In genomic region chr7:126632478-126632877, GRCm38 (mm10) we compare ENCODE assay signal across 34 mouse cellular contexts. TPM values are rescaled to one million over a fixed set of nuclear protein-coding genes. Genes with fewer than 3 reads are reported as not detected.
DNase-seq lines count a peak whose midpoint lies in the region; ATAC-seq and TF ChIP-seq lines count a peak whose summit lies in the region.
"Had no signal": no experiment of that assay in that cellular context is flagged by ENCODE, and none has a peak within 500 bp of the region (broad histone marks: within the 10 kb centered on the region; RNA-seq: fewer than 3 reads in every experiment).

No protein-coding gene starts in this region.

- no peaks in the 10 kb centered on the region for H3K36me3 ChIP-seq in liver, embryonic 11.5 days (ENCODE audit: control insufficient read depth, insufficient read depth, low read length)
- H3K36me3 ChIP-seq in liver, postnatal 0 days (replicated peaks; ENCODE audit: insufficient read depth, low read length), result no peaks in the 10 kb centered on the region
- H3K36me3 ChIP-seq: embryonic facial prominence, embryonic 12.5 days; embryonic facial prominence, embryonic 15.5 days; heart, embryonic 12.5 days; heart, embryonic 15.5 days; hindbrain, embryonic 10.5 days; hindbrain, embryonic 13.5 days had no signal

- peak; percentile 61 for ATAC-seq in liver, embryonic 11.5 days (replicated peaks; ENCODE audit: low FRiP score)
- no peak for ATAC-seq in liver, postnatal 0 days
- ATAC-seq in common myeloid progenitor, adult 5-6 weeks (replicated peaks; ENCODE audit: low read depth, poor library complexity, severe bottlenecking), result peak; percentile 63
- ATAC-seq in megakaryocyte progenitor cell, adult 5-6 weeks (replicated peaks; ENCODE audit: poor library complexity), result peak; percentile 61
- ATAC-seq: activated CD4-positive, CD25-positive, alpha-beta regulatory T cell, adult 4 months; forebrain, embryonic 14.5 days; forebrain, postnatal 0 days; hindbrain, embryonic 16.5 days had no signal

- H3K4me1 ChIP-seq in liver, embryonic 11.5 days (replicated peaks; ENCODE audit: control insufficient read depth, insufficient read depth, low read length), result peaks cover 6% of the 10 kb centered on the region; the same call in 1 of the 2 replicates
- H3K4me1 ChIP-seq in liver, postnatal 0 days (ENCODE audit: insufficient read depth), result no peaks in the 10 kb centered on the region; the same call in 1 of the 2 replicates
- H3K4me1 ChIP-seq: embryonic facial prominence, embryonic 12.5 days; heart, embryonic 15.5 days had no signal

- H3K9me3 ChIP-seq in liver, embryonic 11.5 days (ENCODE audit: control insufficient read depth, low read length), result no peaks in the 10 kb centered on the region
- no peaks in the 10 kb centered on the region for H3K9me3 ChIP-seq in liver, postnatal 0 days (ENCODE audit: low read length)
- H3K9me3 ChIP-seq: embryonic facial prominence, embryonic 12.5 days; embryonic facial prominence, embryonic 15.5 days; heart, embryonic 12.5 days; heart, embryonic 15.5 days; hindbrain, embryonic 10.5 days; hindbrain, embryonic 13.5 days had no signal

- no peak overlapping the region; the same call in 1 of the 2 replicates for H3K27ac ChIP-seq in liver, embryonic 11.5 days (ENCODE audit: low read depth, low read length)
- H3K27ac ChIP-seq in liver, postnatal 0 days (ENCODE audit: low read depth), result no peak overlapping the region
- H3K27ac ChIP-seq in left cerebral cortex, adult 2 months, result no peak overlapping the region
- H3K27ac ChIP-seq: embryonic facial prominence, embryonic 12.5 days; embryonic facial prominence, embryonic 15.5 days; gastrocnemius, adult 2 months; heart, embryonic 15.5 days; hindbrain, embryonic 10.5 days; hindbrain, embryonic 13.5 days had no signal

- no peak overlapping the region for H3K9ac ChIP-seq in liver, embryonic 11.5 days (ENCODE audit: low read depth, low read length)
- no peak overlapping the region for H3K9ac ChIP-seq in liver, postnatal 0 days (replicated peaks)
- H3K9ac ChIP-seq: embryonic facial prominence, embryonic 12.5 days; embryonic facial prominence, embryonic 15.5 days; forebrain, postnatal 0 days; heart, embryonic 12.5 days; heart, embryonic 15.5 days; hindbrain, embryonic 13.5 days had no signal

- H3K4me3 ChIP-seq in liver, embryonic 11.5 days (ENCODE audit: low read depth, low read length), result no peak overlapping the region
- H3K4me3 ChIP-seq in liver, postnatal 0 days (ENCODE audit: low read depth, low read length), result no peak overlapping the region
- no peak overlapping the region for H3K4me3 ChIP-seq in left cerebral cortex, adult 2 months
- H3K4me3 ChIP-seq: embryonic facial prominence, embryonic 12.5 days; embryonic facial prominence, embryonic 15.5 days; gastrocnemius, adult 2 months; heart, embryonic 12.5 days; heart, embryonic 15.5 days; hindbrain, embryonic 10.5 days; hindbrain, embryonic 13.5 days had no signal

- WGBS in liver, embryonic 11.5 days, result 44% methylated on average over 2 of the region's 2 CpGs
- WGBS in liver, postnatal 0 days (ENCODE audit: insufficient replicate concordance), result 49% methylated on average over 2 of the region's 2 CpGs

- DNase-seq in liver, embryonic 11.5 days (ENCODE audit: low spot score), result no peak
- DNase-seq in liver, postnatal 0 days, result no peak
- DNase-seq in 416B (ENCODE audit: low read depth), result peak; percentile 66
- no peak for DNase-seq in left cerebral cortex, adult 2 months (ENCODE audit: extremely low spot score in 1 of 2, low spot score in 2 of 2)
- DNase-seq in gastrocnemius, postnatal 25 days, result no peak
- no peak for DNase-seq in right cerebral cortex, postnatal 4 days
- DNase-seq: adrenal gland, adult 8-10 months; adrenal gland, postnatal 25 days; B cell, adult 2 months; cerebellum, adult 18-20 months; cerebellum, adult 9-10 months; cerebellum, postnatal 14 days; forebrain, postnatal 0 days; gastrocnemius, adult 2 months; gastrocnemius, postnatal 14 days; heart, adult 18-20 months; heart, postnatal 10 days; heart, postnatal 36 days had no signal

- no peaks in the 10 kb centered on the region for H3K27me3 ChIP-seq in liver, embryonic 11.5 days (replicated peaks; ENCODE audit: control insufficient read depth, insufficient read depth, low read length)
- H3K27me3 ChIP-seq in liver, postnatal 0 days (ENCODE audit: insufficient read depth, low read length), result no peaks in the 10 kb centered on the region
- H3K27me3 ChIP-seq: CH12.LX; embryonic facial prominence, embryonic 12.5 days; embryonic facial prominence, embryonic 15.5 days; hindbrain, embryonic 13.5 days had no signal

- TF ChIP-seq EP300 in liver, postnatal 0 days (IDR thresholded peaks at IDR 0.05; ENCODE audit: low read depth), result no peak

- intact Hi-C loops in left cerebral cortex, adult 2 months (cut with DNase I), result no loop called here

- no peak for TF ChIP-seq CTCF in liver, postnatal 0 days (IDR thresholded peaks at IDR 0.05; ENCODE audit: low read depth)
- no peak for TF ChIP-seq CTCF in left cerebral cortex, adult 2 months (IDR thresholded peaks at IDR 0.05)

- H3K4me2 ChIP-seq in liver, embryonic 11.5 days, result no peak overlapping the region
- H3K4me2 ChIP-seq in liver, postnatal 0 days (ENCODE audit: low read depth, low read length), result no peak overlapping the region
- H3K4me2 ChIP-seq: embryonic facial prominence, embryonic 12.5 days; embryonic facial prominence, embryonic 15.5 days; heart, embryonic 12.5 days; heart, embryonic 15.5 days; hindbrain, embryonic 13.5 days had no signal

RNA-seq across cellular contexts. Expression of gene Nupr1, which starts 1.8 kb away (rescaled TPM):
- 4.3 and 7.1 TPM in 2 replicates for polyA plus RNA-seq in liver, embryonic 11.5 days (2014; fragmentation: Nextera tagmentation; extraction: Ambion mirVana)
- 4.0 and 4.5 TPM in 2 replicates for polyA plus RNA-seq in liver, postnatal 0 days (2015; fragmentation: Nextera tagmentation; extraction: Ambion mirVana)
- total RNA-seq in common myeloid progenitor, adult 5-6 weeks (2017), result 2.5 and 2.8 TPM in 2 replicates
- total RNA-seq in megakaryocyte progenitor cell, adult 5-6 weeks (2015), result 0.17 and 1.6 TPM in 2 replicates
- total RNA-seq in megakaryocyte progenitor cell, adult 5-6 weeks (2017), result 0.92 and 1.3 TPM in 2 replicates
- total RNA-seq in left cerebral cortex, adult 2 months (2021), result 10 to 100 TPM; 17.6 to 21.0 TPM
- total RNA-seq in gastrocnemius, postnatal 25 days (2021), result 10 to 100 TPM; 10.6 to 14.2 TPM

RNA-seq across cellular contexts. Expression of gene Sgf29, which starts 16.6 kb away (rescaled TPM):
- polyA plus RNA-seq in liver, embryonic 11.5 days (2014; fragmentation: Nextera tagmentation; extraction: Ambion mirVana), result 53.7 and 64.5 TPM in 2 replicates
- 22.7 and 22.8 TPM in 2 replicates for polyA plus RNA-seq in liver, postnatal 0 days (2015; fragmentation: Nextera tagmentation; extraction: Ambion mirVana)
- 40.8 and 51.8 TPM in 2 replicates for total RNA-seq in common myeloid progenitor, adult 5-6 weeks (2017)
- 65.7 and 74.6 TPM in 2 replicates for total RNA-seq in megakaryocyte progenitor cell, adult 5-6 weeks (2015)
- total RNA-seq in megakaryocyte progenitor cell, adult 5-6 weeks (2017), result 40.1 and 52.5 TPM in 2 replicates
- 10 to 100 TPM; 30.2 to 33.5 TPM for total RNA-seq in left cerebral cortex, adult 2 months (2021)
- 10 to 100 TPM; 24.0 to 25.1 TPM for total RNA-seq in gastrocnemius, postnatal 25 days (2021)

RNA-seq across cellular contexts. Expression of gene Il27, which starts 37.7 kb away (rescaled TPM):
- polyA plus RNA-seq in liver, embryonic 11.5 days (2014; fragmentation: Nextera tagmentation; extraction: Ambion mirVana), result not detected in 2 replicates
- 0.18 and 0.21 TPM in 2 replicates for polyA plus RNA-seq in liver, postnatal 0 days (2015; fragmentation: Nextera tagmentation; extraction: Ambion mirVana)
- total RNA-seq in common myeloid progenitor, adult 5-6 weeks (2017), result 0.23 TPM in 1 of 2 replicates, not detected in the other
- total RNA-seq in megakaryocyte progenitor cell, adult 5-6 weeks (2015), result 0.81 TPM in 1 of 2 replicates, not detected in the other
- 0.29 and 1.1 TPM in 2 replicates for total RNA-seq in megakaryocyte progenitor cell, adult 5-6 weeks (2017)
- total RNA-seq in left cerebral cortex, adult 2 months (2021), result not detected
- not detected for total RNA-seq in gastrocnemius, postnatal 25 days (2021)
- total RNA-seq: adrenal gland, adult 8-10 months; adrenal gland, postnatal 25 days; CH12.LX; forebrain, postnatal 0 days; gastrocnemius, adult 2 months; gastrocnemius, postnatal 14 days; heart, adult 18-20 months; heart, postnatal 10 days; heart, postnatal 36 days had no signal
- polyA plus RNA-seq: activated CD4-positive, CD25-positive, alpha-beta regulatory T cell, adult 4 months; brain, embryonic 14.5 days; embryonic facial prominence, embryonic 12.5 days; embryonic facial prominence, embryonic 15.5 days; forebrain, embryonic 11.5 days; forebrain, embryonic 14.5 days; forebrain, postnatal 0 days; frontal cortex, adult 2 months; gonadal fat pad, adult 2 months; heart, embryonic 12.5 days; hindbrain, embryonic 10.5 days; hindbrain, embryonic 13.5 days; hindbrain, embryonic 16.5 days had no signal

RNA-seq across cellular contexts. Expression of gene Sult1a1, which starts 43.8 kb away (rescaled TPM):
- polyA plus RNA-seq in liver, embryonic 11.5 days (2014; fragmentation: Nextera tagmentation; extraction: Ambion mirVana), result 0.14 and 0.44 TPM in 2 replicates
- polyA plus RNA-seq in liver, postnatal 0 days (2015; fragmentation: Nextera tagmentation; extraction: Ambion mirVana), result 221 and 241 TPM in 2 replicates
- total RNA-seq in common myeloid progenitor, adult 5-6 weeks (2017), result 0.37 TPM in 1 of 2 replicates, not detected in the other
- 1.7 and 3.2 TPM in 2 replicates for total RNA-seq in megakaryocyte progenitor cell, adult 5-6 weeks (2015)
- 1.0 and 3.6 TPM in 2 replicates for total RNA-seq in megakaryocyte progenitor cell, adult 5-6 weeks (2017)
- total RNA-seq in left cerebral cortex, adult 2 months (2021), result 10 to 100 TPM; 10.8 to 13.6 TPM
- total RNA-seq in gastrocnemius, postnatal 25 days (2021), result 10 to 100 TPM; 12.3 to 22.9 TPM

RNA-seq across cellular contexts. Expression of gene Cln3, which starts 46.9 kb away (rescaled TPM):
- polyA plus RNA-seq in liver, embryonic 11.5 days (2014; fragmentation: Nextera tagmentation; extraction: Ambion mirVana), result 19.7 and 25.2 TPM in 2 replicates
- 12.3 and 14.6 TPM in 2 replicates for polyA plus RNA-seq in liver, postnatal 0 days (2015; fragmentation: Nextera tagmentation; extraction: Ambion mirVana)
- 18.1 and 21.2 TPM in 2 replicates for total RNA-seq in common myeloid progenitor, adult 5-6 weeks (2017)
- 33.0 and 36.3 TPM in 2 replicates for total RNA-seq in megakaryocyte progenitor cell, adult 5-6 weeks (2015)
- total RNA-seq in megakaryocyte progenitor cell, adult 5-6 weeks (2017), result 9.2 and 19.9 TPM in 2 replicates
- total RNA-seq in left cerebral cortex, adult 2 months (2021), result 10 to 100 TPM; 24.4 to 30.8 TPM
- 10 to 100 TPM in 1 of 2 experiments, 1 to 10 TPM in 1; 8.8 to 10.6 TPM for total RNA-seq in gastrocnemius, postnatal 25 days (2021)
